Mouse (Mus musculus) B cell, adult 67 days (primary cell): ENCODE data around the gene Gm47955. TPM values are rescaled to one million over a fixed set of nuclear protein-coding genes. Genes with fewer than 3 reads are reported as not detected.

Experiments used
- total RNA-seq, 2 experiments: library from RNA; stranded (reverse); gene quantifications; 4 replicates each; pipeline ENCODE4 v1.2.4; 2023

Gene Gm47955
- not detected for total RNA-seq

DNA sequence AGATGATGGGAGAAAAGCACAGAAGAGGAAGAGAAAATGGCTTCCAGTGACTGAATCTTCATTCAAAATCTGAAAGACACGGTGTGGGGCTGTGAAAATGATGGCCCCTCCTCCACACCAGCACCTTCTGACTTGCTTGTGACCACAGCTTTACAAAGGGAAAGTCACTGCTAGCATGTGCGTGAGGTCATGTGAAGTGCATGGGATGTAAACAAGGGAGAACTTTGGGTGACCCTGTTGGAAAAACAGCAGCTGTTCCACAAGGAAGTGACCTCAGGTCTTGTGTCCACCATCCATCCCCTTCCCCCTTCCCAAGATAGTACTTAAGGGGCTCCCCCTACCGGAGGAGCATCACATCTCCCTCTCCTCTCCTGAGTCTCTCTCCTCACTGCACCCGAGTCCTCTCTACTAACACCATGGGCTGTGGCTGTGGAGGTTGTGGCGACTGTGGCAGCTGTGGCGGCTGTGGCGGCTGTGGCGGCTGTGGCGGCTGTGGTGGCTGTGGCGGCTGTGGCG lies at the start of gene Gm47955:
Gm47955 (plus strand) TSS at position 417 of the 516 bp plus-strand sequence.

DNA sequence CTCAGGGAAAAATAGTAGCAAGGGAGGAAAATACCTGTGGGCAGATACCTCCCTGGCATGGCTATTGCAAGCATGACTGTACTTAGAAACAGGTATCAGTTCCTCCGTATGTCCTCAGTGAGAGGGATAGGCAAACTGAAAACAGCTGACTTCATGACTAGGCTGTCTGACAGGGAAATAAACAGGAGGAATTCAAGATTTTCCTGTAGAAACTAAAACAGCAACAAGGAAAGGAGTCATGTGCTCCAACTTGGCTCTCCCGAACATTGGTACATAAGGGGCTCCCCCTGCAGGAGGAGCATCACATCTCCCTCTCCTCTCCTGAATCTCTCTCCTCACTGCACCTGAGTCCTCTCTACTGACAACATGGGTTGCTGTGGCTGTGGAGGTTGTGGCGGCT lies 47.1 kb upstream of the Gm47955 start, which contains the start of gene A030005L19Rik:
A030005L19Rik (plus strand) TSS at position 301 of the 400 bp plus-strand sequence.

GRCm38 (mm10) chr1:82924650-82925049 lies 35.4 kb upstream of the Gm47955 start, which contains the start of gene A030014E15Rik:
Gene A030014E15Rik (plus strand): TSS chr1:82924917.

GRCm38 (mm10) chr1:82931326-82931725 lies 28.8 kb upstream of the Gm47955 start, which contains the start of gene Gm6217:
Gene Gm6217 (minus strand): TSS chr1:82931399.

DNA sequence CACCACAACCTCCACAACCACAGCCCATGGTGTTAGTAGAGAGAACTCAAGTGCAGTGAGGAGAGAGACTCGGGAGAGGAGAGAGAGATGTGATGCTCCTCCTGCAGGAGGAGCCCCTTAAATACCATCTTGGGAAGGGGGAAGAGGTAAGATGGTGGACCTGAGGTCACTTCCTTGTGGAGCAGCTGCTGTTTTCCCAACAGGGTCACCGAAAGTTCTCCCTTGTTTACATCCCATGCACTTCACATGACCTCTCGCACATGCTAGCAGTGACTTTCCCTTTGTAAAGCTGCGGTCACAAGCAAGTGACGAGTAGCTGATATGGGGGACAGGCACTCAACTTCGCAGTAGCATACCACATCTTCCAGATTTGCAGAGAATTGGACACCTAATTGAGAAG lies 16.8 kb upstream of the Gm47955 start, which contains the start of gene A030003K21Rik:
A030003K21Rik (minus strand) TSS at position 94 of the 400 bp plus-strand sequence.

DNA sequence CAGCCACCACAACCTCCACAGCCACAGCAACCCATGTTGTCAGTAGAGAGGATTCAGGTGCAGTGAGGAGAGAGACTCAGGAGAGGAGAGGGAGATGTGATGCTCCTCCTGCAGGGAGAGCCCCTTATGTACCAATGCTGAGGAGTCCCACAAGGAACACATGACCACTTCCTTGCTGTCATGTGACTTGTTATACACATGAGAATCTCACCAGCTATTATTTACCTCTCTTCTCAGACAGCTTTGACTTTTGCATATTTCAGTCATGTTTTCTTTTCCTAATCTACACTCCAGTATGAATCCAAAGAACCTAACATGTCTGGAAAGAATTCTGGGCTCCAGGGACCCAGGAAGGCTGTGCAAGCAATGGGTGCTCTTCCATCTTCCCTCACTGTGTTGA lies 4.2 kb upstream of the Gm47955 start, which contains the start of gene Gm7544:
Gm7544 (minus strand) TSS at position 101 of the 400 bp plus-strand sequence.

GRCm38 (mm10) chr1:83000306-83000705 lies 40.2 kb downstream of the Gm47955 start, which contains the start of gene Gm47959:
Gene Gm47959 (plus strand): TSS chr1:83000548.

Other genes with a start within 250 kb of the Gm47955 start
- gene Mff, start 235.4 kb upstream of the Gm47955 start, total RNA-seq = 100 to 1,000 TPM; 110 to 129 TPM
- gene Tm4sf20, start 191.8 kb upstream of the Gm47955 start, total RNA-seq = not detected
- gene Gm47791, start 189.0 kb upstream of the Gm47955 start, total RNA-seq = not detected
- gene Agfg1, start 120.8 kb upstream of the Gm47955 start, total RNA-seq = 10 to 100 TPM; 56.2 to 56.4 TPM
- gene A030005L19Rik, start 47.0 kb upstream of the Gm47955 start, total RNA-seq = 1 to 10 TPM in 1 of 2 experiments, not detected in 1; 2.2 TPM
- gene A030014E15Rik, start 35.4 kb upstream of the Gm47955 start, total RNA-seq = not detected
- not detected for gene Gm6217, start 28.9 kb upstream of the Gm47955 start, total RNA-seq
- not detected for gene A030003K21Rik, start 16.9 kb upstream of the Gm47955 start, total RNA-seq
- not detected for gene Gm7544, start 4.3 kb upstream of the Gm47955 start, total RNA-seq
- gene Gm47959, start 40.3 kb downstream of the Gm47955 start, total RNA-seq = not detected
- gene Slc19a3, start 78.2 kb downstream of the Gm47955 start, total RNA-seq = not detected
- not detected for gene Krtap28-10, start 82.2 kb downstream of the Gm47955 start, total RNA-seq
- gene Gm47969, start 84.6 kb downstream of the Gm47955 start, total RNA-seq = not detected
- gene A030005K14Rik, start 99.1 kb downstream of the Gm47955 start, total RNA-seq = not detected
- not detected for gene Krtap28-13, start 100.6 kb downstream of the Gm47955 start, total RNA-seq
- not detected for gene Ccl20, start 156.5 kb downstream of the Gm47955 start, total RNA-seq
- gene Daw1, start 199.5 kb downstream of the Gm47955 start, total RNA-seq = not detected